Mouse (Mus musculus) G1E (cell line): ENCODE data around the gene Gm10563.

Experiments
- CTCF ChIP-seq: IDR thresholded peaks from 2 replicates; pipeline ENCODE4 v1.5.1; 2012; ENCODE audit warnings: low read depth, low read length, inconsistent platforms, mixed read lengths
- GATA1 ChIP-seq: IDR thresholded peaks from 2 replicates; pipeline ENCODE4 v1.6.1; 2012; ENCODE audit warnings: borderline replicate concordance, low read length, inconsistent platforms, mixed read lengths

DNA sequence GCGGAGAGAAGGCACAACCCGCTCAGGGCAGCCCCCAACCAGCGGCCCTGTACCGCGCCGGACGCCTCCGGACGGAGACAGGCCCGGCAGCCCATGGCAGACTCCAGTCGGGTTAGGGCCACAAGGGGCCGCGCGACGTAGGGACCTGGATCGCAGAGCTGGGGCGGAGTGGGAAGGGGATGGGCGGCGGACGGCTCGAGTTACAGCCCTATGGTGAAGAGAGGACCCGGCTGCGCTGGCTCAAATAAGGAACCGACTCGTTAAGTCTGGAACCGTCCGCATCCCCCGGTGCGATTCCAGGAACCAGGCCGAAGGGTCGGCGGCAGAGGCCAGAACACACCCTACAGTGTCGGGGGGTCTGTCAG, 7.9 kb upstream of the Gm10563 start, which contains the start of gene Mmp23:
- TF ChIP-seq CTCF, result no peak
- TF ChIP-seq GATA1, result no peak
